Mouse (Mus musculus) megakaryocyte, embryonic 14.5 days (primary cell): ENCODE measurements around the gene Unc119b.

Experiments
- FLI1 ChIP-seq: IDR thresholded peaks from 2 replicates; pipeline ENCODE4 v1.6.1; 2012; ENCODE audit warnings: low read length, inconsistent platforms, mixed read lengths
- GATA1 ChIP-seq: IDR thresholded peaks from 3 replicates; pipeline ENCODE4 v1.6.1; 2012; ENCODE audit warnings: mixed read lengths, low read length, inconsistent platforms, borderline replicate concordance

GRCm38 (mm10) chr5:115142166-115142697 lies 7.5 kb upstream of the Unc119b start:
- TF ChIP-seq GATA1 (no peak), FLI1 (no peak)
